Mouse (Mus musculus) MEL (cell line): Measurements from ENCODE around the gene Hdac1. TPM values are rescaled to one million over a fixed set of nuclear protein-coding genes. Genes with fewer than 3 reads are reported as not detected.

Experiments
- DNase-seq: peaks from one replicate; pipeline ENCODE4 v3.0.0; 2011; ENCODE audit warnings: low read depth, low spot score
- H3K27ac ChIP-seq: 2 replicates; pipeline ENCODE4 v1.5.1; 2012; ENCODE audit warnings: low read depth, mild to moderate bottlenecking, control low read depth, low read length, moderate library complexity; ENCODE audit not compliant: control insufficient read depth
- H3K27me3 ChIP-seq, 2 experiments: fragments of 150-350 bp in 1 of 2; sonication (generic) in 1 of 2; 2 replicates each; pipeline ENCODE4 v1.6.1; 2012; ENCODE audit warnings: low read length in 2 of 2, mild to moderate bottlenecking in 2 of 2, improper control_type of control experiment in 1 of 2, moderate library complexity in 1 of 2; ENCODE audit not compliant: insufficient read depth in 2 of 2, control insufficient read depth in 1 of 2
- H3K36me3 ChIP-seq, 2 experiments: 2 replicates each; pipeline ENCODE4 v1.6.1; 2012 to 2014; ENCODE audit warnings: low read length in 2 of 2, improper control_type of control experiment in 1 of 2, inconsistent platforms in 1 of 2, mild to moderate bottlenecking in 1 of 2; ENCODE audit not compliant: insufficient read depth in 2 of 2, control insufficient read depth in 1 of 2
- H3K4me1 ChIP-seq, 2 experiments: fragments of 150-350 bp in 1 of 2; sonication (generic) in 1 of 2; 2 replicates each; pipeline ENCODE4 v1.6.1; 2012; ENCODE audit warnings: low read length in 2 of 2, improper control_type of control experiment in 1 of 2, mild to moderate bottlenecking in 1 of 2; ENCODE audit not compliant: insufficient read depth in 2 of 2, control insufficient read depth in 1 of 2
- H3K4me3 ChIP-seq, 2 experiments: fragments of 150-350 bp in 1 of 2; sonication (generic) in 1 of 2; 2 replicates each; pipeline ENCODE4 v1.5.1; 2012; ENCODE audit warnings: low read depth in 2 of 2, low read length in 2 of 2, mild to moderate bottlenecking in 2 of 2, moderate library complexity in 2 of 2, control low read depth in 1 of 2, improper control_type of control experiment in 1 of 2; ENCODE audit not compliant: control insufficient read depth in 1 of 2, insufficient read depth in 1 of 2
- H3K79me2 ChIP-seq: 2 replicates; pipeline ENCODE4 v1.6.1; 2012; ENCODE audit warnings: mild to moderate bottlenecking, low read length, moderate library complexity; ENCODE audit not compliant: control insufficient read depth, poor library complexity, insufficient read depth
- H3K9ac ChIP-seq: 2 replicates; pipeline ENCODE4 v1.6.1; 2012; ENCODE audit warnings: low read depth, mild to moderate bottlenecking, control low read depth, low read length, moderate library complexity; ENCODE audit not compliant: control insufficient read depth, poor library complexity, severe bottlenecking
- H3K9me3 ChIP-seq: fragments of 150-350 bp; sonication (generic); replicated peaks from 2 replicates; pipeline ENCODE4 v1.6.1; 2012; ENCODE audit warnings: mild to moderate bottlenecking, low read length, improper control_type of control experiment, moderate library complexity; ENCODE audit not compliant: insufficient read depth
- CHD2 ChIP-seq: IDR thresholded peaks from 2 replicates; pipeline ENCODE4 v1.6.1; 2011; ENCODE audit warnings: low read length, improper control_type of control experiment
- JUND ChIP-seq: IDR thresholded peaks from 2 replicates; pipeline ENCODE4 v1.6.1; 2011; ENCODE audit warnings: low read depth, mild to moderate bottlenecking, improper control_type of control experiment, low read length
- KAT2A ChIP-seq: conservative IDR thresholded peaks from 2 replicates; pipeline ENCODE4 v1.6.1; 2012; ENCODE audit warnings: low read depth, low read length, improper control_type of control experiment, inconsistent platforms
- MAFK ChIP-seq: IDR thresholded peaks from 2 replicates; pipeline ENCODE4 v1.6.1; 2011; ENCODE audit warnings: low read depth, mild to moderate bottlenecking, low read length, improper control_type of control experiment, borderline replicate concordance
- MAZ ChIP-seq: IDR thresholded peaks from 2 replicates; pipeline ENCODE4 v1.6.1; 2012; ENCODE audit warnings: low read depth, mild to moderate bottlenecking, inconsistent platforms, low read length, improper control_type of control experiment
- MEF2A ChIP-seq: IDR thresholded peaks from 2 replicates; pipeline ENCODE4 v1.6.1; 2014; ENCODE audit warnings: low read depth, mild to moderate bottlenecking, inconsistent platforms, low read length, improper control_type of control experiment; ENCODE audit not compliant: poor library complexity, insufficient replicate concordance, severe bottlenecking; ENCODE audit errors: extremely low read depth
- POLR2A ChIP-seq, 2 experiments: IDR thresholded peaks; 2 replicates each; pipeline ENCODE4 v1.6.1; 2011 to 2012; ENCODE audit warnings: low read length in 2 of 2, mild to moderate bottlenecking in 2 of 2, control low read depth in 1 of 2, improper control_type of control experiment in 1 of 2, low read depth in 1 of 2, moderate library complexity in 1 of 2; ENCODE audit not compliant: control insufficient read depth in 1 of 2, insufficient read depth in 1 of 2, poor library complexity in 1 of 2
- POLR2AphosphoS2 ChIP-seq: IDR thresholded peaks from 2 replicates; pipeline ENCODE4 v1.6.1; 2011; ENCODE audit warnings: low read length, improper control_type of control experiment
- POLR2AphosphoS5 ChIP-seq: IDR thresholded peaks from 2 replicates; pipeline ENCODE4 v1.6.1; 2012; ENCODE audit warnings: low read depth, borderline replicate concordance, mild to moderate bottlenecking, inconsistent platforms, low read length, moderate library complexity, mixed read lengths
- SMC3 ChIP-seq: IDR thresholded peaks from 2 replicates; pipeline ENCODE4 v1.6.1; 2011; ENCODE audit warnings: low read depth, low read length, improper control_type of control experiment
- TAL1 ChIP-seq: IDR thresholded peaks from 2 replicates; pipeline ENCODE4 v1.6.1; 2012; ENCODE audit warnings: mild to moderate bottlenecking, inconsistent platforms, low read length, moderate library complexity, mixed read lengths
- UBTF ChIP-seq: IDR thresholded peaks from 2 replicates; pipeline ENCODE4 v1.6.1; 2012; ENCODE audit warnings: low read depth, mild to moderate bottlenecking, inconsistent platforms, low read length, improper control_type of control experiment, moderate library complexity, borderline replicate concordance; ENCODE audit not compliant: insufficient read depth
- USF2 ChIP-seq, 2 experiments: IDR thresholded peaks; 2 replicates each; pipeline ENCODE4 v1.6.1; 2011 to 2012; ENCODE audit warnings: improper control_type of control experiment in 2 of 2, low read length in 2 of 2, borderline replicate concordance in 1 of 2, inconsistent platforms in 1 of 2, low read depth in 1 of 2, mild to moderate bottlenecking in 1 of 2; ENCODE audit not compliant: insufficient read depth in 1 of 2
- ZC3H11A ChIP-seq: IDR thresholded peaks from 2 replicates; pipeline ENCODE4 v1.6.1; 2012; ENCODE audit warnings: low read depth, mild to moderate bottlenecking, inconsistent platforms, low read length, improper control_type of control experiment
- ZMIZ1 ChIP-seq: IDR thresholded peaks from 2 replicates; pipeline ENCODE4 v1.6.1; 2012; ENCODE audit warnings: low read depth, mild to moderate bottlenecking, inconsistent platforms, low read length, improper control_type of control experiment, moderate library complexity
- polyA plus RNA-seq, 2 experiments: library from polyadenylated mRNA; stranded (reverse) in 1 of 2; unstranded in 1 of 2; fragments of >175 nt in 1 of 2; fragments of >200 nt in 1 of 2; gene quantifications; 2 replicates each; pipeline versions ENCODE4 v1.2.1 to v1.2.4; 2012; ENCODE audit warnings: low replicate concordance in 2 of 2, low read depth in 1 of 2; ENCODE audit not compliant: insufficient read length in 2 of 2, insufficient read depth in 1 of 2, missing spikeins in 1 of 2
- total RNA-seq: library from RNA; depleted of rRNA; stranded (reverse); fragments of 300-350 nt; gene quantifications from 2 replicates; pipeline ENCODE4 v1.2.3, GENCODE M21; 2012

Gene Hdac1
- total and polyA plus RNA-seq, 3 experiments: 38.9 to 185 (median 108) TPM

DNA sequence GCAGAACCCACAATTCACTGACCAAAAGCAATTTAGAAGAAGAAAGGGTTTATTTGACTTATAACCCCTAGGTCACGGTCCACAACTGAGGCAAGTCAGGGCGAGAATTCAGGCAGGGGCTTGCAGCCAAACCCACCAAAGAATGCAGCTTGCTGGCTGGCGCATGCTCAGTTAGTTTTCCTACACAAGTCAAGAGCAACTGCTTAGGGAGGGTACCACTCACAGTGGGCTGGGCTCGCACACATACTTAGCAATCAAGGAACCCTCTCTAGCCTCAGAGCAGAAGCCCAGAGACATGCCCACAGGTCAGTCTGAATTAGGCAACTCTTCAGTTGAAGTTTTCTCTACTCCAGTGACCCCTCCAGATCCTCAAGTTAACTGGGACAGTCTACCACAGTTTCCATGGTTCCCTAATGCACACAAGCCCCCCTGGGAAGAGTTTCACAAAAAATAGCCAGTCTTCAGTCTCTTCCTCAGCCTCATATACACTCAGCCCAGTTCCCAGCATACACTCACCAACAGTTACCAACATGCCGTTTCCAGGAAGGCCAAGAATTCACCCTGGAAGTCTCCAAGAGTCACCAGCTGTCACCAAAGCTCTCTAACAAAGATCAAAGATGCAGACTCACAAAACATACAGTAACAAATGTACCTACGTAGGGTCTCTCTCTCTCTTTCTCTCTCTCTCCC is 31.6 kb downstream of the Hdac1 start:
- Histone ChIP-seq H3K36me3 (no peaks in the 10 kb centered on the region), H3K9ac (no peak overlapping the region), H3K27me3 (no peaks in the 10 kb centered on the region)
- TF ChIP-seq JUND (no peak), CHD2 (no peak), POLR2A (IDR thresholded peaks at IDR 0.05; ENCODE audit: control insufficient read depth in 1 of 2, insufficient read depth in 1 of 2, low read depth in 1 of 2, low read length in 2 of 2, poor library complexity in 1 of 2) (no peak), MAFK (no peak), KAT2A (no peak), POLR2AphosphoS2 (no peak), ZMIZ1 (no peak), POLR2AphosphoS5 (no peak), USF2 (IDR thresholded peaks at IDR 0.05; ENCODE audit: borderline replicate concordance in 1 of 2, insufficient read depth in 1 of 2, low read depth in 1 of 2, low read length in 2 of 2) (no peak), UBTF (no peak)
- TF ChIP-seq, all 39 proteins: peak for 0
- Histone ChIP-seq H3K27ac (no peak overlapping the region), H3K4me1 (peaks cover 0 to 6% of the 10 kb centered on the region in 2 experiments; a peak in 2 of 4 replicates), H3K9me3 (no peaks in the 10 kb centered on the region), H3K4me3 (no peak overlapping the region), H3K79me2 (no peaks in the 10 kb centered on the region; the same call in 1 of the 2 replicates)
- DNase-seq: no peak

GRCm38 (mm10) chr4:129509650-129510049 is 32.9 kb downstream of the Hdac1 start:
- Histone ChIP-seq H3K27me3 (no peaks in the 10 kb centered on the region), H3K36me3 (no peaks in the 10 kb centered on the region), H3K4me1 (peaks cover 0 to 6% of the 10 kb centered on the region in 2 experiments; a peak in 2 of 4 replicates), H3K79me2 (no peaks in the 10 kb centered on the region; the same call in 1 of the 2 replicates), H3K9ac (no peak overlapping the region), H3K4me3 (no peak overlapping the region), H3K9me3 (no peaks in the 10 kb centered on the region), H3K27ac (no peak overlapping the region)
- TF ChIP-seq TAL1 (no peak), POLR2AphosphoS2 (no peak), ZMIZ1 (no peak), ZC3H11A (no peak), MAZ (no peak), SMC3 (no peak), MEF2A (no peak)
- no peak for DNase-seq
